Mouse (Mus musculus) hindbrain, embryonic 16.5 days (tissue): Measurements from ENCODE around the gene Abcc1. TPM values are rescaled to one million over a fixed set of nuclear protein-coding genes. Genes with fewer than 3 reads are reported as not detected.

ENCODE experiments used
- ATAC-seq: fragments of 200-750 bp; cut with Nextera tagmentation; 2 replicates; pipeline ENCODE4 v1.8.0; 2017; ENCODE audit warnings: moderate TSS enrichment, moderate library complexity
- H3K27ac ChIP-seq: fragments of 300-500 bp; sonication (generic); 2 replicates; pipeline ENCODE4 v1.5.1; 2014; ENCODE audit warnings: low read depth, mild to moderate bottlenecking, control low read depth, low read length, moderate library complexity
- H3K27me3 ChIP-seq: fragments of 300-500 bp; sonication (generic); replicated peaks from 2 replicates; pipeline ENCODE4 v1.6.1; 2014; ENCODE audit warnings: low read length; ENCODE audit not compliant: control insufficient read depth, insufficient read depth
- H3K36me3 ChIP-seq: fragments of 300-500 bp; sonication (generic); 2 replicates; pipeline ENCODE4 v1.6.1; 2014; ENCODE audit warnings: mild to moderate bottlenecking, low read length, moderate library complexity, mixed read lengths; ENCODE audit not compliant: control insufficient read depth, insufficient read depth
- H3K4me1 ChIP-seq: fragments of 300-500 bp; sonication (generic); 2 replicates; pipeline ENCODE4 v1.6.1; 2014; ENCODE audit warnings: low read depth, low read length; ENCODE audit not compliant: control insufficient read depth, insufficient read depth
- H3K4me2 ChIP-seq: fragments of 300-500 bp; sonication (generic); 2 replicates; pipeline ENCODE4 v1.6.1; 2014; ENCODE audit warnings: mild to moderate bottlenecking, low read length, control low read depth, moderate library complexity
- H3K4me3 ChIP-seq: fragments of 300-500 bp; sonication (generic); 2 replicates; pipeline ENCODE4 v1.5.1; 2014; ENCODE audit warnings: mild to moderate bottlenecking, low read length, control low read depth, moderate library complexity
- H3K9ac ChIP-seq: fragments of 300-500 bp; sonication (generic); 2 replicates; pipeline ENCODE4 v1.6.1; 2014; ENCODE audit warnings: low read depth, mild to moderate bottlenecking, control low read depth, low read length, moderate library complexity
- H3K9me3 ChIP-seq: fragments of 300-500 bp; sonication (generic); 2 replicates; pipeline ENCODE4 v1.6.1; 2014; ENCODE audit warnings: mild to moderate bottlenecking, low read length, moderate library complexity; ENCODE audit not compliant: control insufficient read depth
- WGBS: fragments of 180-500 bp; shearing (Covaris S2); extraction: QIAGEN DNeasy Blood & Tissue Kit; methylation state at CpG from one replicate; pipeline ENCODE4 v1.1.7; 2014; 5-methylcytosine and 5-hydroxymethylcytosine counted together
- polyA plus RNA-seq: library from polyadenylated mRNA; unstranded; fragments of >200 nt; fragmentation: Nextera tagmentation; extraction: Ambion mirVana; gene quantifications from 2 replicates; pipeline ENCODE4 v1.2.1, GENCODE M21; 2015

The Abcc1 gene
- polyA plus RNA-seq, 1 experiment from 2014 or later = 8.9 TPM

DNA sequence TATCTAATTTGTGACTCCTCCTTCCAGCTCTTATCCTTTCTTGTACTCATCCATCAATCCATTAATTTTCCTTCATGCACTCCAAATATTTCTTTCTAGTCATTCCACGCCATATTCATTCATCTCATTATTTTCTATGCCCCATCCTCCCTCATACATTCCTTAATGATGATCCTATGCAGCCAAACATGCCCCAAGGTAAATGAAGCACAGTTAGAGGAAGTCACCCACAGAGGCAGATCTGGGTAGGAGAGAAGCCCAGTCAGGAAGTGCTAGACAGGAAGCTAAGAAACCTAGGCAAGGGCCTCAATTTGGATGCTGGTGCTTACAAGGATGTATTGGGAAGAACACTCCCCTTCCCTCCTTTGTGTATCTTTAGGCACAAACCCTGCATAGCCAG, 121.9 kb downstream of the Abcc1 start:
- Histone ChIP-seq H3K9ac (no peak overlapping the region), H3K4me2 (no peak overlapping the region), H3K36me3 (no peaks in the 10 kb centered on the region), H3K4me3 (no peak overlapping the region), H3K9me3 (no peaks in the 10 kb centered on the region), H3K4me1 (no peaks in the 10 kb centered on the region), H3K27me3 (no peaks in the 10 kb centered on the region), H3K27ac (no peak overlapping the region)
- ATAC-seq = no peak
- WGBS = 57% methylated on average over 1 of the region's 1 CpGs

DNA sequence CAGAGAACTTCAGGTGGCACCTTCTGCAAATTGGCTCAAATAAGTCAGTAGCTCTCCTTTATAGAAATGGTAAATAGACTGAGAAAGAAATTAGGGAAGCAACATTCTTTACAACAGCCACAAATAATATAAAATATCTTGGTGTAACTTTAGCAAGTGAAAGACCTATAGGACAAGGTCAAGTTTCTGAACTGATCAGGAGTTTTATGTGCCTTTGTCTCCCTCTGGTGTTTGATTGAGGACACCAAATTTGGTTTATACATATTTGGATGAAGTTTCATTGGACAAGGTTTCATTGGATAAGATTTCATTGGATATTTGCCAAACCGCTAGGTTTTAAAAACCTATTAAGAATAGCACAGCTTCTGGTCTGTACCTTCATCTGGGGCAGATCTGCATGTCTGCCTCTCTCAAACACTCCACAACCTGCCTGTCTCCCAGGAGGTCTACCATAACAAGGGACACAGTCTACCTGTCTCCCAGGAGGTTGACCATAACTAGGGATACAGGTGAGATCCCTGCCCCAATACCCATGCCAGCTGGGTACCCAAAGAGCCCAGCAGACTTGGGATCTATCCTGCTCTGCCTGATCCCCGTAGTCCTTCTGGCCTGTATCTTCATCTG, 132.2 kb downstream of the Abcc1 start:
- Histone ChIP-seq H3K9me3 (no peaks in the 10 kb centered on the region), H3K4me2 (no peak overlapping the region), H3K36me3 (no peaks in the 10 kb centered on the region), H3K27ac (no peak overlapping the region), H3K4me3 (no peak overlapping the region), H3K27me3 (no peaks in the 10 kb centered on the region), H3K4me1 (no peaks in the 10 kb centered on the region), H3K9ac (no peak overlapping the region)
- 0 out of 2 replicates have a peak, but pooled peaks have one; percentile 17 for ATAC-seq
- WGBS = 88% methylated on average over 2 of the region's 2 CpGs

DNA sequence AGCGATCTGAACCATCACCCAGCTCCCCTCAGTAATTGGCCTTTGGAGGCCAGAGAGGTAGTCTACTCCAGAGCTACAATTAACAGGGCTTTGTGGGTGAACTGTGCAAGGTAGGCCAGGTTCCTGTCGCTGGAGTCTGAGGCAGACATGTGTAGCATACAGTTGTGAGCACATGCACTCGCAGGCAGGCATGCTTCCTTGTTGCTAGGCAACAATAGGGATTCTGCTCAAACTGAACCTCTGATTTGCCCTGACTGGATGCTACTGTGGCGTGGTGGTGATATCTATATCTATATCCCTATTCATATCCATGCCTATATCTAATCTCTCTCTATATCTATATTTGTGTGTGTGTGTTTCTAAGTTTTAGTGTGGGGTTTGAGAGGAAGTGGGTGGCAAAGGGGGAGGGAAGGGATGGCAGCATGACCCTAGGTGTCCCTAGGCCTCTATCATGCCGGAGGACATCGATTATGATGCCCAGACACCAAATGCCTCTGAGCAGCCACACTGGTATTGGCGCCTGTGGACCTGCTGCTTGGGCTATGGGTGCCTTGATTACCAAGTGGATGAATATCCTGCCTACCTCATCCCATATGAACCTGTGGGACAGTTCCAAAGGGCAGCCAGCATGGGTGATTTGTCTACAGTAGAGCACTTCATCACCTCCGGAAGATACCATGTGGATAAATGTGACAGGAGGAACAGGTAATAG, 140.4 kb downstream of the Abcc1 start:
- Histone ChIP-seq H3K27me3 (no peaks in the 10 kb centered on the region), H3K9ac (no peak overlapping the region), H3K4me1 (no peaks in the 10 kb centered on the region), H3K4me2 (no peak overlapping the region), H3K4me3 (no peak overlapping the region), H3K9me3 (no peaks in the 10 kb centered on the region), H3K27ac (no peak overlapping the region), H3K36me3 (no peaks in the 10 kb centered on the region)
- WGBS = 72% methylated on average over 8 of the region's 8 CpGs
- peak; percentile 83 for ATAC-seq

DNA sequence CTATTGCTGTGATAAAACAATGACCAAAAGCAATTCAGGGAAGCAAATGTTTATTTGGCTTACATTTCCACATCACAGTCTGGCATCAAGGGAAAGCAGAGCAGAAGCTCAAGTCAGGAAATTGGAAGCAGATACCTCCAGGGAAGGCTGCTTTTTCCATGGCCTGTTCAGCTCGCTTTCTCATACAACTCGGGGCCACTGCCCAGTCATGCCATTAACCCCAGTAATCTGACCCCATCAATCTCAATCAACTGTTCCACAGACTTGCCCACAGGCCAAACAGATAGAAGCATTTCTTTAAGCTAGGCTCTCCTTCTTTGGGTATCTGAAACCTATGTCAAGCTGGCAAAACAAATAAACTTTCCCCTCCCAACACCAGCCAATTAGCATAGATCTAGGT, 145.1 kb downstream of the Abcc1 start:
- no peaks in the 10 kb centered on the region for H3K36me3 ChIP-seq
- WGBS = 33% methylated on average over 2 of the region's 2 CpGs
- no peak overlapping the region for H3K4me2 ChIP-seq
- H3K9ac ChIP-seq = no peak overlapping the region
- no peaks in the 10 kb centered on the region for H3K27me3 ChIP-seq
- H3K4me3 ChIP-seq = no peak overlapping the region
- H3K27ac ChIP-seq = no peak overlapping the region
- H3K4me1 ChIP-seq = no peaks in the 10 kb centered on the region
- ATAC-seq = no peak
- no peaks in the 10 kb centered on the region for H3K9me3 ChIP-seq

Other genes starting within 250 kb of the Abcc1 start
- gene Nde1, start 198.3 kb upstream of the Abcc1 start, polyA plus RNA-seq = 28.3 and 32.6 TPM in 2 replicates
- gene Marf1, start 198.2 kb upstream of the Abcc1 start, polyA plus RNA-seq = 12.3 and 13.1 TPM in 2 replicates
- 0.90 and 1.2 TPM in 2 replicates for gene Myh11, start 70.2 kb upstream of the Abcc1 start, polyA plus RNA-seq
- 192 and 195 TPM in 2 replicates for gene Fopnl, start 44.2 kb upstream of the Abcc1 start, polyA plus RNA-seq
- not detected in 2 replicates for gene A630010A05Rik, start 200.8 kb downstream of the Abcc1 start, polyA plus RNA-seq